Mouse (Mus musculus) cortical plate, adult 2 months (tissue): Measurements from ENCODE around the gene Gsdma. TPM values are rescaled to one million over a fixed set of nuclear protein-coding genes. Genes with fewer than 3 reads are reported as not detected.
"Not testable (repeated sequence)": the region's sequence is repeated elsewhere in the genome, so short reads cannot be mapped to it uniquely, and the experiment has no call there.

Experiments used
- H3K27ac ChIP-seq: fragments of 200-500 bp; 2 replicates; pipeline ENCODE4 v1.5.1; 2012; ENCODE audit warnings: low read length, control low read depth, inconsistent platforms; ENCODE audit not compliant: insufficient read depth
- H3K4me1 ChIP-seq: fragments of 200-500 bp; 2 replicates; pipeline ENCODE4 v1.6.1; 2011; ENCODE audit warnings: low read length; ENCODE audit not compliant: control insufficient read depth, insufficient read depth
- H3K4me3 ChIP-seq: fragments of 200-500 bp; 2 replicates; pipeline ENCODE4 v1.5.1; 2011; ENCODE audit warnings: mild to moderate bottlenecking, low read length, control low read depth; ENCODE audit not compliant: insufficient read depth
- CTCF ChIP-seq: fragments of 200-500 bp; IDR thresholded peaks from 2 replicates; pipeline ENCODE4 v1.5.1; 2011; ENCODE audit warnings: mild to moderate bottlenecking, control low read depth, low read length; ENCODE audit not compliant: insufficient read depth; ENCODE audit errors: extremely low read depth
- POLR2A ChIP-seq: fragments of 200-500 bp; IDR thresholded peaks from 2 replicates; pipeline ENCODE4 v1.6.1; 2011; ENCODE audit warnings: mild to moderate bottlenecking, low read length, control low read depth; ENCODE audit not compliant: insufficient read depth; ENCODE audit errors: extremely low read depth
- polyA plus RNA-seq: library from polyadenylated mRNA; depleted of rRNA; stranded (reverse); fragments of >200 nt; gene quantifications from 2 replicates; pipeline ENCODE4 v1.2.3, GENCODE M21; 2012

Gsdma gene
- polyA plus RNA-seq, 1 experiment = 0.06 TPM

DNA sequence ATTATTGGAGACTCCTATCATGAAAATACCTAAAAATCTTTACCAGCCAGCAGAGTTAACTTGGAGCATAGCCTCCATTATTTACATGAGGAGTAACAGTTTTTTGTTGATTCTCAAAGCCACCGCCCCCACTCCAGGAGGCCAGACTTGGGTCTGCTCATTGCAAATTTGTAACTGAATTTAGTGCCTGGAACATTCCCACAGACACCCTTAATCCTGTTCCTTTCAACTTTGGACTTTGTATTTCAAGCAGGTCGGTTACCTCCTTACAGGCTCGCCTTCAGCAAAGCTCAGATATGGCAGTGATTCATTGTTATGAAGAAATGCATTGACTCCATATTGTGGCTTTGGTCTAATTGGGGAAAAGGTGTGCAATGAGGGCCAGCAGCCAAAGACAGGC lies 19.4 kb upstream of the Gsdma start:
- no peak overlapping the region for H3K4me3 ChIP-seq
- H3K4me1 ChIP-seq = no peaks in the 10 kb centered on the region
- TF ChIP-seq CTCF = no peak
- TF ChIP-seq POLR2A = no peak
- no peak overlapping the region for H3K27ac ChIP-seq

DNA sequence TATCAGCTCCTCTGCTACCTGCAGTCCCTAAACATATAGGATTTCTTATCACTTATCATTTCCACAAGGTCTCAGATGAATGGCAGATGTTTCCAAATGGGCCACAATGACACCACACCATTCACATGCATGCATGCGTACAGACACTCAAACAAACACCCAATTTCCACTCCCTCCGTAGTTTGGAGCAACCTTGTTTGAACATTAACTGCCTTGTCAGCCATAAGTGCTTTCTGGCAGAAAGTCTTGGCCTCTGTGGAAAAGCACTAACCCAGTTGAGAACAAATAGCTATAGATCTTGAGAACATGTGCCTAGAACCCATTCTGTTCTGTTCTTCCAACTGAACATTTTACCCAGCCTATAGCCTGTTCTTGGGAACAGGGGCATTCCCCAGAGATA lies 18.2 kb upstream of the Gsdma start:
- Histone ChIP-seq H3K27ac (no peak overlapping the region), H3K4me1 (no peaks in the 10 kb centered on the region), H3K4me3 (no peak overlapping the region)
- no peak for TF ChIP-seq POLR2A
- TF ChIP-seq CTCF = no peak

DNA sequence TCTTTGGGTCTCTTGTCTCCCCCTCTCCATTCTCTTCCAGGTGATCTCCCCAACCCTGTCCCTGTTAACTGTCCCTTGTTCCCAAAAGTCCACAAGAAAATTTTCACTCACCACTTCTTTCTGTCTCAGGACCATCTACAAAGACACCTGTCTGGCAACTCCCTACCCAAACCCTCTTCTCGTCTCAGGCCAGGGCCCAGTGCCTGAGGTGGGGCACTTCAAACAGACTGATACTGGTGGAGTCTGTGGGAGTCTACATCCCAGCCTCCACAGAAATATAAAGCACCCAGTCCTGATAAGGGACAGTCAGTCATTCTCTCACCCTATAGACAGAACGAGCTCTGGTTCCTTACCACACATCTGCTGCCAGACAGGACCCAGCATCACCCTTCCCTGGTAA lies 17.7 kb upstream of the Gsdma start, which contains the start of gene Gsdma2:
TSS of gene Gsdma2 (plus strand) at position 301 of the 400 bp plus-strand sequence.
- TF ChIP-seq CTCF (no peak), POLR2A (no peak)
- no peak within 1 kb of the TSS for H3K4me3 ChIP-seq
- no peaks in the 10 kb centered on the region for H3K4me1 ChIP-seq
- no peak within 1 kb of the TSS for H3K27ac ChIP-seq

DNA sequence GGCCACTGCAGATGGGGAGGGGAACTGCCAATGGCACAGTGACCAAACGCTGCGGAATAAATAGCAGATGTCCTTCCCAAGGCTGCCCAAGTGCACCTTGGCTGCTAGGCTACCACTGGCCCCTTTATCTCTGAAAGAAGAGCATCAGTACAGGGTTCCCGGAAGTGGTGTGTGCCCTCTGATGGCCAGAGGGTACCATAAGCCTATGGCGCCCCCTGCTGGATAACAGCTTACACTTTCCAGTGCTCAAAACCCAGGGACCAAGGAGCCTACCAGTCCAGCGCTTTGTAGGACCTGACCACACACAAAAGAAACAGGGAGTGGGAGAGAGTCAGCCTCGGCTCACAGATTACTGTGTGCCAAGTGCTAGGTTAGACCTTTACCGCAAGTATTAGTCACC lies 9.1 kb upstream of the Gsdma start:
- H3K4me3 ChIP-seq, H3K27ac ChIP-seq, H3K4me1 ChIP-seq: not testable (repeated sequence)
- peak; percentile 48 for TF ChIP-seq CTCF

DNA sequence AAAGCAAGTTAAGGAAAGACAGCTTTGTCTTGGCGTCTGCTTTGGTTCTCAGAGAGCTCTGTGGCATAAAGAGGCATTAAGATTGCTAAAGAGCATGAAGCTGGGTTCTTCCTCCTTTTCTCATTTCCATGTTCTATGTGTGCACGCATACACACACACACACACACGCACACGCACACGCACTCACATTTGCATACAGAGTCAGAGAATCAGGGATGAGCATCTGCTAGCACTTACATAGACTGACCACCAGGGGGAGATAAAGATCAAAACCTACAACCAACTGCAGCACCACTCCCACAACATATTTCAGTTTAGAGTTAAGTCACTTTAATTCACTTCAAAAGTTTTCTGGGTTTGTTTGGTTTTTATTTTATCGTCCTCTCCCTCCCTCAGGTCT lies 3.6 kb upstream of the Gsdma start:
- peak; percentile 64 for TF ChIP-seq CTCF
- no peak for TF ChIP-seq POLR2A
- Histone ChIP-seq H3K4me1 (no peaks in the 10 kb centered on the region), H3K27ac (no peak overlapping the region), H3K4me3 (no peak overlapping the region)

DNA sequence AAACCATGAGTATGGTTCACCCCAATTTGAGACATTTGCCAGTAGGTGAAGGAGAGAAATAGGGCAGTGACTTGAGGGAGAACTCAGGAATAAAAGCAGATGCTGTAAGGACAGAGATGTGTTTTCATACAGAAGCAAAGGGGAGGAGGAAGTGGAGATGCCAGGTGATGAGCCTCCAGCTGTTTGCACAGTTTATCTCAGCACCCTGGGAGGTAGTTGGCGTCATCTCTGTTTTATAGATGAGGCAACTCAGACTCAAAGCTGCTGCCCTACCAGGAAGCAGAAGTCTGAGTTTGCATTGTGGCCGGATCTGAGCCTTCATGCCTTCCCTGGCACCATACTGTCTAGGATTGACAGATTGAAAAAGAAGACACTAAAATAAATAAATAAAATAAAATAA lies 4.8 kb downstream of the Gsdma start:
- Histone ChIP-seq H3K27ac (no peak overlapping the region), H3K4me3 (no peak overlapping the region), H3K4me1 (no peaks in the 10 kb centered on the region)
- TF ChIP-seq CTCF = no peak

DNA sequence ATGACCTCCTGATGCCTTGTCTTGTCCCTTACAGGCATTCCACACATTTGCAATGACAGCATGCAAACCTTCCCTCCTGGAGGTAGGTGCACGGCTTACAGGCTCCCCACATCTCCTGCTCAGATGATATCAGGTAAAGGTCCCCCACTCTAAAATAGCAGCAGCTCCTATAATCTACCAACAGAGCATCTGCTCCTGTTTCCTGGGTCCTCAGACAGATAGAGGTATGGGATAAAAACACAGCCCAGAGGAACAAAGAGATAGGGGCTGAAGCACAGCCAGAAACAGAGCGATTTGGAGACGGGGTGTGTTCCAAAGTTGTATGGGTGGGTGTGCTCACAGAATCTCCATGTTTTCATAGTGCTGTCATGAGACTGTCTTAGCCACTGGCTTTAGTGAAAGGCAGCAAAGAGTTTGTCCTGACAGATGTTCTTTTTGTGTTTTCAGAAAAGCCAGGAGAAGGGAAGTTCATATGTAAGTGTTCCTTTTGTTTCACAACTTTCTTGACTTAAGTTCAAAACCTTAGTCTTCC lies 7.2 kb downstream of the Gsdma start:
- Histone ChIP-seq H3K4me3 (no peak overlapping the region), H3K27ac (no peak overlapping the region), H3K4me1 (no peaks in the 10 kb centered on the region)
- TF ChIP-seq CTCF (no peak), POLR2A (no peak)

DNA sequence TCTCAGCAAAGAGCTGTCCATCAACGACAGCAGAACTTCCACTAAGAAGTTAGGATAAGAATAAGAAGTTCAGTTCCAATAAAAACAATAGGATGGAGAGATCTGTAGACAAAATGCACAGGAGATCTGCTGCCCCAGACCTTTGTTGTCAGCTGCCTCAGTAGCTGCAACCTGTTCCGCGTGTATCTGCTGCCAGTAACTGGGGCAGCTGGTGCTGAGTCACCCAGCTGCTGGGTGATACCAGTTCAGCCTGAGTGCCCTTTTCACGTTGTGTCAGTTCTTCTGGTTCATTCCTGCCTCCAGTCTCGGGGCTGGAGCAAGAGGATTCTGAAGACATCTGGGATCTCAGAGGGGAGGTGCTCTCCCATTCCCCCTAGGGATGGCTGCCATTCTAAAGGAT lies 7.7 kb downstream of the Gsdma start:
- TF ChIP-seq CTCF (no peak), POLR2A (no peak)
- H3K4me3 ChIP-seq = no peak overlapping the region
- no peaks in the 10 kb centered on the region for H3K4me1 ChIP-seq
- H3K27ac ChIP-seq = no peak overlapping the region

DNA sequence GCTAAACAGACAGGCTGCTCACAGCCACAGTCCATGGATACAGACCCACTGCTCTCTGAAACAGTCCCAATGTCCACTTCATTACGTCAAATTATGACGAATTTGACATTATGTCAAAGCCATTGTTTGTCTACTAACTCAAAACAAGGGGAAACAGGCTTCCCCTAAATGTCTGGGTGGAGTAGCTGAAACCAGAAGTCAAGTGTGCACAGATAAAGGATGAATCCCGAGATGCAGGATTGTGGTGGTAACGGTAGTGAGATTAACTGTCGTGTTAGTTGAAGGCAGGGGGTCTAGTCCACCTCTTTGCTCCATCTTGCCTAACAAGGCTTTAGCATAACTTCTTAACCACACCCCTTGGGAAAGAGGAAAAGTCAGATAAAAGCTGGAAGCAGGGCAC lies 8.3 kb downstream of the Gsdma start:
- H3K4me1 ChIP-seq = no peaks in the 10 kb centered on the region
- H3K27ac ChIP-seq = no peak overlapping the region
- TF ChIP-seq CTCF = no peak
- no peak overlapping the region for H3K4me3 ChIP-seq

DNA sequence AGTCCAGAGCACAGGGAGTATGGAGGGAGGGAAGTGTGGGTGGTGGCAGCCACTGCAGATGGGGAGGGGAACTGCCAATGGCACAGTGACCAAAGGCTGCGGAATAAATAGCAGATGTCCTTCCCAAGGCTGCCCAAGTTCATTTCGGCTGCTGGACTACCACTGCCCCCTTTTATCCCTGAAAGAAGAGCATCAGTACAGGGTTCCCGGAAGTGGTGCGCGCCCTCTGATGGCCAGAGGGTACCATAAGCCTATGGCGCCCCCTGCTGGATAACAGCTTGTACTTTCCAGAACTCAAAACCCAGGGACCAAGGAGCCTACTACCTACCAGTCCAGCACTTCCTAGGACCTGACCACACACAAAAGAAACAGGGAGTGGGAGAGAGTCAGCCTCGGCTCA lies 9.0 kb downstream of the Gsdma start:
- not testable (repeated sequence) for H3K27ac ChIP-seq, H3K4me1 ChIP-seq, H3K4me3 ChIP-seq
- peak; percentile 32 for TF ChIP-seq CTCF

DNA sequence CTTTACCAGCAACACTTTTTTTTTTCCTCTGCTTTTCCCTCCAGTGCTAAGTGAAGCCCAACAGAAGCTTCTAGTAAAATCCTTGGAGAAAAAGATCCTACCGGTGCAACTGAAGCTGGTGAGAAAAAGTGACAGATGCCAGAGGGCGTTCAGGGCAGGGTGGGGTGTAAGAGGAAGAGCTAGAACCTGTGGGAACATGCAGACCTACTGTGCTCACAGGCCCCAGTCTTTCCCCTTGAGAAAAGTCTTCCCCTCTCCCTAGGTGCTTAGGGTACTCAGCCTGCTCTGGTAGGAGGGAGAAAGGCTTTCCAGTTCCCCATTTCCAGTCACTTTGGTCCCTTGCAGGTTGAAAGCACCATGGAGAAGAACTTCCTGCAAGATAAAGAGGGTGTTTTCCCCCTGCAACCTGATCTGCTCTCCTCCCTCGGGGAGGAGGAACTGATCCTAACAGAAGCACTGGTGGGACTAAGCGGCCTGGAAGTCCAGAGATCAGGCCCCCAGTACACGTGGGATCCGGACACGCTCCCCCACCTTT lies 11.7 kb downstream of the Gsdma start:
- Histone ChIP-seq H3K27ac (no peak overlapping the region), H3K4me3 (no peak overlapping the region), H3K4me1 (no peaks in the 10 kb centered on the region)
- TF ChIP-seq POLR2A (no peak), CTCF (no peak)
